Mouse (Mus musculus): ENCODE results near the gene Klk1b16. TPM values are rescaled to one million over a fixed set of nuclear protein-coding genes. Genes with fewer than 3 reads are reported as not detected.

Klk1b16 gene
- polyA plus RNA-seq, 1 experiment: 0.59 TPM

Other genes starting within 250 kb of the Klk1b16 start
- gene Klk15, start 203.0 kb upstream of the Klk1b16 start, polyA plus RNA-seq (2012; rRNA removed): 0.09 and 0.19 TPM in 2 replicates
- gene Klk1b8, start 186.1 kb upstream of the Klk1b16 start, polyA plus RNA-seq (2012; rRNA removed): 1.0 and 1.1 TPM in 2 replicates
- gene Klk1b1, start 170.0 kb upstream of the Klk1b16 start, polyA plus RNA-seq (2012; rRNA removed): 0.11 and 0.52 TPM in 2 replicates
- 1.6 and 1.7 TPM in 2 replicates for gene Klk1b9, start 160.7 kb upstream of the Klk1b16 start, polyA plus RNA-seq (2012; rRNA removed)
- gene Klk1b11, start 140.9 kb upstream of the Klk1b16 start, polyA plus RNA-seq (2012; rRNA removed): 0.52 and 0.99 TPM in 2 replicates
- gene Klk1b26, start 124.6 kb upstream of the Klk1b16 start, polyA plus RNA-seq (2012; rRNA removed): not detected in 2 replicates
- 1.6 and 3.2 TPM in 2 replicates for gene Klk1b27, start 84.5 kb upstream of the Klk1b16 start, polyA plus RNA-seq (2012; rRNA removed)
- gene Klk1b21, start 34.4 kb upstream of the Klk1b16 start, polyA plus RNA-seq (2012; rRNA removed): 0.20 and 0.43 TPM in 2 replicates
- gene Klk1b22, start 24.1 kb upstream of the Klk1b16 start, polyA plus RNA-seq (2012; rRNA removed): 1.1 and 2.4 TPM in 2 replicates
- 2.0 and 2.1 TPM in 2 replicates for gene Klk1b24, start 51.5 kb downstream of the Klk1b16 start, polyA plus RNA-seq (2012; rRNA removed)
- gene Klk1b3, start 61.4 kb downstream of the Klk1b16 start, polyA plus RNA-seq (2012; rRNA removed): 2.6 and 3.3 TPM in 2 replicates
- 0.53 and 0.91 TPM in 2 replicates for gene Klk1b4, start 70.7 kb downstream of the Klk1b16 start, polyA plus RNA-seq (2012; rRNA removed)
- 6.8 and 7.0 TPM in 2 replicates for gene Klk1b5, start 79.2 kb downstream of the Klk1b16 start, polyA plus RNA-seq (2012; rRNA removed)
- gene Klk1, start 88.6 kb downstream of the Klk1b16 start, polyA plus RNA-seq (2012; rRNA removed): 4,551 and 6,375 TPM in 2 replicates
- 0.06 TPM in 1 of 2 replicates, not detected in the other for gene Gm36864, start 99.4 kb downstream of the Klk1b16 start, polyA plus RNA-seq (2012; rRNA removed)
- 27.2 and 32.1 TPM in 2 replicates for gene 1700028J19Rik, start 109.9 kb downstream of the Klk1b16 start, polyA plus RNA-seq (2012; rRNA removed)
- gene 2410002F23Rik, start 110.0 kb downstream of the Klk1b16 start, polyA plus RNA-seq (2012; rRNA removed): 39.4 and 47.9 TPM in 2 replicates
- not detected in 2 replicates for gene Acp4, start 120.6 kb downstream of the Klk1b16 start, polyA plus RNA-seq (2012; rRNA removed)
- not detected in 2 replicates for gene Gm15517, start 124.7 kb downstream of the Klk1b16 start, polyA plus RNA-seq (2012; rRNA removed)
- 6.4 and 8.1 TPM in 2 replicates for gene Clec11a, start 170.1 kb downstream of the Klk1b16 start, polyA plus RNA-seq (2012; rRNA removed)
- 0.43 and 0.66 TPM in 2 replicates for gene Shank1, start 173.5 kb downstream of the Klk1b16 start, polyA plus RNA-seq (2012; rRNA removed)
- 12.0 and 12.9 TPM in 2 replicates for gene Syt3, start 247.3 kb downstream of the Klk1b16 start, polyA plus RNA-seq (2012; rRNA removed)
- gene 1700008O03Rik, start 249.1 kb downstream of the Klk1b16 start, polyA plus RNA-seq (2012; rRNA removed): 0.69 and 0.75 TPM in 2 replicates

Data from kidney, adult 2 months (tissue).